Mouse (Mus musculus): ENCODE results near the gene Dock3.
"Not testable (repeated sequence)": the region's sequence is repeated elsewhere in the genome, so short reads cannot be mapped to it uniquely, and the experiment has no call there.

GRCm38 (mm10) chr9:107089451-107089850 is 142.3 kb downstream of the Dock3 start:
- not testable (repeated sequence) for TF ChIP-seq EP300, CTCF (IDR thresholded peaks at IDR 0.05; ENCODE audit: low read depth)

All from liver, embryonic 14.5 days (tissue).